Mouse (Mus musculus): ENCODE measurements around the gene Gm16442. TPM values are rescaled to one million over a fixed set of nuclear protein-coding genes. Genes with fewer than 3 reads are reported as not detected.
"Not testable (repeated sequence)": the region's sequence is repeated elsewhere in the genome, so short reads cannot be mapped to it uniquely, and the experiment has no call there.

Gene Gm16442
- polyA plus RNA-seq (2015; fragmentation: Nextera tagmentation; extraction: Ambion mirVana), result not detected in 2 replicates

GRCm38 (mm10) chr7:20122479-20122878, at the start of gene Gm16442:
TSS of gene Gm16442 (minus strand) at chr7:20122579.
- H3K27ac ChIP-seq (ENCODE audit: low read length); H3K27me3 ChIP-seq (replicated peaks; ENCODE audit: control insufficient read depth, insufficient read depth, low read length); H3K36me3 ChIP-seq (ENCODE audit: control insufficient read depth, insufficient read depth, low read length); H3K4me1 ChIP-seq (ENCODE audit: control insufficient read depth, insufficient read depth, low read length); H3K9ac ChIP-seq (ENCODE audit: low read depth, low read length); H3K4me2 ChIP-seq (ENCODE audit: low read depth, low read length); ATAC-seq; H3K9me3 ChIP-seq (ENCODE audit: control insufficient read depth, low read length); H3K4me3 ChIP-seq (ENCODE audit: low read length): not testable (repeated sequence)
- WGBS, result no CpG with 5 or more reads among the region's 2 CpGs

- WGBS, result no CpG with 5 or more reads among the region's 3 CpGs
- H3K9me3 ChIP-seq (ENCODE audit: control insufficient read depth, low read length); H3K9ac ChIP-seq (ENCODE audit: low read depth, low read length); H3K27ac ChIP-seq (ENCODE audit: low read length); H3K4me3 ChIP-seq (ENCODE audit: low read length); H3K4me1 ChIP-seq (ENCODE audit: control insufficient read depth, insufficient read depth, low read length); H3K4me2 ChIP-seq (ENCODE audit: low read depth, low read length); ATAC-seq; H3K36me3 ChIP-seq (ENCODE audit: control insufficient read depth, insufficient read depth, low read length); H3K27me3 ChIP-seq (replicated peaks; ENCODE audit: control insufficient read depth, insufficient read depth, low read length): not testable (repeated sequence)
Measured at GRCm38 (mm10) chr7:20168277-20168676, 45.9 kb upstream of the Gm16442 start, which contains the start of gene Vmn1r94. TSS of gene Vmn1r94 (minus strand) at chr7:20168377.

- not testable (repeated sequence) for H3K9me3 ChIP-seq (ENCODE audit: control insufficient read depth, low read length); H3K4me2 ChIP-seq (ENCODE audit: low read depth, low read length); ATAC-seq; H3K27ac ChIP-seq (ENCODE audit: low read length); H3K4me1 ChIP-seq (ENCODE audit: control insufficient read depth, insufficient read depth, low read length); H3K4me3 ChIP-seq (ENCODE audit: low read length); H3K27me3 ChIP-seq (replicated peaks; ENCODE audit: control insufficient read depth, insufficient read depth, low read length); H3K36me3 ChIP-seq (ENCODE audit: control insufficient read depth, insufficient read depth, low read length); H3K9ac ChIP-seq (ENCODE audit: low read depth, low read length)
- no CpG with 5 or more reads among the region's 5 CpGs for WGBS
Measured at GRCm38 (mm10) chr7:20138988-20139387, 16.6 kb upstream of the Gm16442 start, which contains the start of gene Vmn1r93. TSS of gene Vmn1r93 (minus strand) at chr7:20139088.

- not testable (repeated sequence) for H3K4me2 ChIP-seq (ENCODE audit: low read depth, low read length); H3K27me3 ChIP-seq (replicated peaks; ENCODE audit: control insufficient read depth, insufficient read depth, low read length); H3K27ac ChIP-seq (ENCODE audit: low read length); H3K9ac ChIP-seq (ENCODE audit: low read depth, low read length); ATAC-seq; H3K9me3 ChIP-seq (ENCODE audit: control insufficient read depth, low read length); H3K4me1 ChIP-seq (ENCODE audit: control insufficient read depth, insufficient read depth, low read length); H3K36me3 ChIP-seq (ENCODE audit: control insufficient read depth, insufficient read depth, low read length); H3K4me3 ChIP-seq (ENCODE audit: low read length)
- WGBS, result 84% methylated on average over 5 of the region's 5 CpGs
Measured at GRCm38 (mm10) chr7:20099380-20099779, 23.0 kb downstream of the Gm16442 start, which contains the start of gene Vmn1r91. TSS of gene Vmn1r91 (plus strand) at chr7:20099680.

- not testable (repeated sequence) for H3K36me3 ChIP-seq (ENCODE audit: control insufficient read depth, insufficient read depth, low read length); ATAC-seq; H3K9ac ChIP-seq (ENCODE audit: low read depth, low read length); H3K27me3 ChIP-seq (replicated peaks; ENCODE audit: control insufficient read depth, insufficient read depth, low read length); H3K4me2 ChIP-seq (ENCODE audit: low read depth, low read length); H3K9me3 ChIP-seq (ENCODE audit: control insufficient read depth, low read length); H3K4me1 ChIP-seq (ENCODE audit: control insufficient read depth, insufficient read depth, low read length); H3K4me3 ChIP-seq (ENCODE audit: low read length); H3K27ac ChIP-seq (ENCODE audit: low read length)
- 69% methylated on average over 18 of the region's 18 CpGs for WGBS
Measured at GRCm38 (mm10) chr7:20078118-20078517, 44.3 kb downstream of the Gm16442 start.

Other genes with a start within 250 kb of the Gm16442 start
- not detected in 2 replicates for gene Ceacam19, start 234.6 kb downstream of the Gm16442 start, polyA plus RNA-seq (2015; fragmentation: Nextera tagmentation; extraction: Ambion mirVana)
- gene Pvr, start 201.4 kb downstream of the Gm16442 start, polyA plus RNA-seq (2015; fragmentation: Nextera tagmentation; extraction: Ambion mirVana), result 13.9 and 16.5 TPM in 2 replicates
- gene Igsf23, start 171.8 kb downstream of the Gm16442 start, polyA plus RNA-seq (2015; fragmentation: Nextera tagmentation; extraction: Ambion mirVana), result 14.7 and 19.1 TPM in 2 replicates
- gene Ceacam20, start 157.2 kb downstream of the Gm16442 start, polyA plus RNA-seq (2015; fragmentation: Nextera tagmentation; extraction: Ambion mirVana), result 3.5 and 6.5 TPM in 2 replicates
- gene Nlrp9b, start 131.1 kb downstream of the Gm16442 start, polyA plus RNA-seq (2015; fragmentation: Nextera tagmentation; extraction: Ambion mirVana), result 0.75 and 0.76 TPM in 2 replicates
- gene Vmn1r91, start 22.9 kb downstream of the Gm16442 start, polyA plus RNA-seq (2015; fragmentation: Nextera tagmentation; extraction: Ambion mirVana), result not detected in 2 replicates
- not detected in 2 replicates for gene Vmn1r93, start 16.5 kb upstream of the Gm16442 start, polyA plus RNA-seq (2015; fragmentation: Nextera tagmentation; extraction: Ambion mirVana)
- gene Vmn1r94, start 45.8 kb upstream of the Gm16442 start, polyA plus RNA-seq (2015; fragmentation: Nextera tagmentation; extraction: Ambion mirVana), result not detected in 2 replicates
- not detected in 2 replicates for gene Vmn1r95, start 71.1 kb upstream of the Gm16442 start, polyA plus RNA-seq (2015; fragmentation: Nextera tagmentation; extraction: Ambion mirVana)
- gene Gm6164, start 83.0 kb upstream of the Gm16442 start, polyA plus RNA-seq (2015; fragmentation: Nextera tagmentation; extraction: Ambion mirVana), result not detected in 2 replicates
- gene Gm4498, start 111.2 kb upstream of the Gm16442 start, polyA plus RNA-seq (2015; fragmentation: Nextera tagmentation; extraction: Ambion mirVana), result not detected in 2 replicates
- gene Gm5890, start 140.3 kb upstream of the Gm16442 start, polyA plus RNA-seq (2015; fragmentation: Nextera tagmentation; extraction: Ambion mirVana), result not detected in 2 replicates
- not detected in 2 replicates for gene Gm4133, start 211.5 kb upstream of the Gm16442 start, polyA plus RNA-seq (2015; fragmentation: Nextera tagmentation; extraction: Ambion mirVana)

Measured in intestine, embryonic 16.5 days (tissue).